Mouse (Mus musculus): ENCODE results near the gene Cbarp. TPM values are rescaled to one million over a fixed set of nuclear protein-coding genes. Genes with fewer than 3 reads are reported as not detected.

The Cbarp gene
- not detected for polyA plus RNA-seq (2014; fragmentation: Illumina TruSeq; extraction: RNeasy Lipid Tissue Mini Kit (QIAGEN cat#74804); ENCODE audit: low replicate concordance)

GRCm38 (mm10) chr10:80140666-80141035 is at the start of gene Cbarp:
Cbarp (minus strand) TSS chr10:80140835.

GRCm38 (mm10) chr10:80179068-80180051 is 38.7 kb upstream of the Cbarp start, which contains the start of gene Efna2:
Efna2 (plus strand) TSS chr10:80179482.

GRCm38 (mm10) chr10:80172527-80173292 is 32.1 kb upstream of the Cbarp start, which contains the start of gene 1600002K03Rik:
1600002K03Rik (plus strand) TSS chr10:80172944.

GRCm38 (mm10) chr10:80165392-80166128 is 24.9 kb upstream of the Cbarp start, which contains the start of gene Cirbp:
Cirbp (plus strand) TSS chr10:80165985.

GRCm38 (mm10) chr10:80147719-80148601 is 7.3 kb upstream of the Cbarp start, which contains the start of gene Midn:
Midn (plus strand) TSS chr10:80148272.

GRCm38 (mm10) chr10:80138553-80139438 is 1.8 kb downstream of the Cbarp start, which contains the start of gene Atp5d:
Atp5d (plus strand) TSS chr10:80138632.

GRCm38 (mm10) chr10:80115290-80115943 is 25.2 kb downstream of the Cbarp start, which contains the start of gene Stk11:
Stk11 (plus strand) TSS chr10:80115803.

GRCm38 (mm10) chr10:80105460-80105859 is 35.2 kb downstream of the Cbarp start, which contains the start of gene Sbno2:
Sbno2 (minus strand) TSS chr10:80105571.

Other genes with a start within 250 kb of the Cbarp start
- 0.67 TPM for gene Cfd, start 250.0 kb downstream of the Cbarp start, polyA plus RNA-seq (2014; fragmentation: Illumina TruSeq; extraction: RNeasy Lipid Tissue Mini Kit (QIAGEN cat#74804); ENCODE audit: low replicate concordance)
- 0.11 TPM for gene Med16, start 231.9 kb downstream of the Cbarp start, polyA plus RNA-seq (2014; fragmentation: Illumina TruSeq; extraction: RNeasy Lipid Tissue Mini Kit (QIAGEN cat#74804); ENCODE audit: low replicate concordance)
- gene Gm26602, start 230.0 kb downstream of the Cbarp start, polyA plus RNA-seq (2014; fragmentation: Illumina TruSeq; extraction: RNeasy Lipid Tissue Mini Kit (QIAGEN cat#74804); ENCODE audit: low replicate concordance), result not detected
- gene Kiss1r, start 223.9 kb downstream of the Cbarp start, polyA plus RNA-seq (2014; fragmentation: Illumina TruSeq; extraction: RNeasy Lipid Tissue Mini Kit (QIAGEN cat#74804); ENCODE audit: low replicate concordance), result not detected
- 1.5 TPM for gene R3hdm4, start 219.6 kb downstream of the Cbarp start, polyA plus RNA-seq (2014; fragmentation: Illumina TruSeq; extraction: RNeasy Lipid Tissue Mini Kit (QIAGEN cat#74804); ENCODE audit: low replicate concordance)
- 2.3 TPM for gene Arid3a, start 213.8 kb downstream of the Cbarp start, polyA plus RNA-seq (2014; fragmentation: Illumina TruSeq; extraction: RNeasy Lipid Tissue Mini Kit (QIAGEN cat#74804); ENCODE audit: low replicate concordance)
- 1.0 TPM for gene Wdr18, start 180.7 kb downstream of the Cbarp start, polyA plus RNA-seq (2014; fragmentation: Illumina TruSeq; extraction: RNeasy Lipid Tissue Mini Kit (QIAGEN cat#74804); ENCODE audit: low replicate concordance)
- not detected for gene Grin3b, start 170.1 kb downstream of the Cbarp start, polyA plus RNA-seq (2014; fragmentation: Illumina TruSeq; extraction: RNeasy Lipid Tissue Mini Kit (QIAGEN cat#74804); ENCODE audit: low replicate concordance)
- gene Tmem259, start 156.5 kb downstream of the Cbarp start, polyA plus RNA-seq (2014; fragmentation: Illumina TruSeq; extraction: RNeasy Lipid Tissue Mini Kit (QIAGEN cat#74804); ENCODE audit: low replicate concordance), result 0.45 TPM
- 1.9 TPM for gene Cnn2, start 152.3 kb downstream of the Cbarp start, polyA plus RNA-seq (2014; fragmentation: Illumina TruSeq; extraction: RNeasy Lipid Tissue Mini Kit (QIAGEN cat#74804); ENCODE audit: low replicate concordance)
- gene Abca7, start 144.3 kb downstream of the Cbarp start, polyA plus RNA-seq (2014; fragmentation: Illumina TruSeq; extraction: RNeasy Lipid Tissue Mini Kit (QIAGEN cat#74804); ENCODE audit: low replicate concordance), result 0.11 TPM
- gene Arhgap45, start 124.2 kb downstream of the Cbarp start, polyA plus RNA-seq (2014; fragmentation: Illumina TruSeq; extraction: RNeasy Lipid Tissue Mini Kit (QIAGEN cat#74804); ENCODE audit: low replicate concordance), result 0.19 TPM
- gene Polr2e, start 101.0 kb downstream of the Cbarp start, polyA plus RNA-seq (2014; fragmentation: Illumina TruSeq; extraction: RNeasy Lipid Tissue Mini Kit (QIAGEN cat#74804); ENCODE audit: low replicate concordance), result not detected
- 27.2 TPM for gene Gpx4, start 93.7 kb downstream of the Cbarp start, polyA plus RNA-seq (2014; fragmentation: Illumina TruSeq; extraction: RNeasy Lipid Tissue Mini Kit (QIAGEN cat#74804); ENCODE audit: low replicate concordance)
- gene Sbno2, start 35.3 kb downstream of the Cbarp start, polyA plus RNA-seq (2014; fragmentation: Illumina TruSeq; extraction: RNeasy Lipid Tissue Mini Kit (QIAGEN cat#74804); ENCODE audit: low replicate concordance), result 0.52 TPM
- gene Stk11, start 25.0 kb downstream of the Cbarp start, polyA plus RNA-seq (2014; fragmentation: Illumina TruSeq; extraction: RNeasy Lipid Tissue Mini Kit (QIAGEN cat#74804); ENCODE audit: low replicate concordance), result 3.0 TPM
- 1.8 TPM for gene Atp5d, start 2.2 kb downstream of the Cbarp start, polyA plus RNA-seq (2014; fragmentation: Illumina TruSeq; extraction: RNeasy Lipid Tissue Mini Kit (QIAGEN cat#74804); ENCODE audit: low replicate concordance)
- gene Midn, start 7.4 kb upstream of the Cbarp start, polyA plus RNA-seq (2014; fragmentation: Illumina TruSeq; extraction: RNeasy Lipid Tissue Mini Kit (QIAGEN cat#74804); ENCODE audit: low replicate concordance), result 7.7 TPM
- gene Cirbp, start 25.1 kb upstream of the Cbarp start, polyA plus RNA-seq (2014; fragmentation: Illumina TruSeq; extraction: RNeasy Lipid Tissue Mini Kit (QIAGEN cat#74804); ENCODE audit: low replicate concordance), result 12.5 TPM
- not detected for gene 1600002K03Rik, start 32.1 kb upstream of the Cbarp start, polyA plus RNA-seq (2014; fragmentation: Illumina TruSeq; extraction: RNeasy Lipid Tissue Mini Kit (QIAGEN cat#74804); ENCODE audit: low replicate concordance)
- 0.37 TPM for gene Efna2, start 38.6 kb upstream of the Cbarp start, polyA plus RNA-seq (2014; fragmentation: Illumina TruSeq; extraction: RNeasy Lipid Tissue Mini Kit (QIAGEN cat#74804); ENCODE audit: low replicate concordance)
- gene Mum1, start 85.6 kb upstream of the Cbarp start, polyA plus RNA-seq (2014; fragmentation: Illumina TruSeq; extraction: RNeasy Lipid Tissue Mini Kit (QIAGEN cat#74804); ENCODE audit: low replicate concordance), result 3.4 TPM
- 3.5 TPM for gene Ndufs7, start 108.3 kb upstream of the Cbarp start, polyA plus RNA-seq (2014; fragmentation: Illumina TruSeq; extraction: RNeasy Lipid Tissue Mini Kit (QIAGEN cat#74804); ENCODE audit: low replicate concordance)
- not detected for gene Gamt, start 120.2 kb upstream of the Cbarp start, polyA plus RNA-seq (2014; fragmentation: Illumina TruSeq; extraction: RNeasy Lipid Tissue Mini Kit (QIAGEN cat#74804); ENCODE audit: low replicate concordance)
- 26.5 TPM for gene Dazap1, start 120.7 kb upstream of the Cbarp start, polyA plus RNA-seq (2014; fragmentation: Illumina TruSeq; extraction: RNeasy Lipid Tissue Mini Kit (QIAGEN cat#74804); ENCODE audit: low replicate concordance)
- gene Rps15, start 151.6 kb upstream of the Cbarp start, polyA plus RNA-seq (2014; fragmentation: Illumina TruSeq; extraction: RNeasy Lipid Tissue Mini Kit (QIAGEN cat#74804); ENCODE audit: low replicate concordance), result 1.6 TPM
- gene Apc2, start 155.1 kb upstream of the Cbarp start, polyA plus RNA-seq (2014; fragmentation: Illumina TruSeq; extraction: RNeasy Lipid Tissue Mini Kit (QIAGEN cat#74804); ENCODE audit: low replicate concordance), result not detected
- gene 2310011J03Rik, start 179.7 kb upstream of the Cbarp start, polyA plus RNA-seq (2014; fragmentation: Illumina TruSeq; extraction: RNeasy Lipid Tissue Mini Kit (QIAGEN cat#74804); ENCODE audit: low replicate concordance), result 0.52 TPM
- gene Pcsk4, start 188.7 kb upstream of the Cbarp start, polyA plus RNA-seq (2014; fragmentation: Illumina TruSeq; extraction: RNeasy Lipid Tissue Mini Kit (QIAGEN cat#74804); ENCODE audit: low replicate concordance), result not detected
- gene Reep6, start 189.1 kb upstream of the Cbarp start, polyA plus RNA-seq (2014; fragmentation: Illumina TruSeq; extraction: RNeasy Lipid Tissue Mini Kit (QIAGEN cat#74804); ENCODE audit: low replicate concordance), result 5.9 TPM
- 5.3 TPM for gene Adamtsl5, start 207.6 kb upstream of the Cbarp start, polyA plus RNA-seq (2014; fragmentation: Illumina TruSeq; extraction: RNeasy Lipid Tissue Mini Kit (QIAGEN cat#74804); ENCODE audit: low replicate concordance)
- not detected for gene Plk5, start 215.6 kb upstream of the Cbarp start, polyA plus RNA-seq (2014; fragmentation: Illumina TruSeq; extraction: RNeasy Lipid Tissue Mini Kit (QIAGEN cat#74804); ENCODE audit: low replicate concordance)
- 2.9 TPM for gene Mex3d, start 246.8 kb upstream of the Cbarp start, polyA plus RNA-seq (2014; fragmentation: Illumina TruSeq; extraction: RNeasy Lipid Tissue Mini Kit (QIAGEN cat#74804); ENCODE audit: low replicate concordance)

Data from small intestine, adult 10 weeks (tissue).